Mouse (Mus musculus): Measurements from ENCODE around the gene Olfr308. TPM values are rescaled to one million over a fixed set of nuclear protein-coding genes. Genes with fewer than 3 reads are reported as not detected.

Gene Olfr308
- polyA plus RNA-seq, 1 experiment from 2014 or later: not detected

Small RNA genes within 50 kb of the gene (microRNA-seq; reads per million reads assigned to microRNA genes)
- not detected for gene Gm23192

Other genes with a start within 250 kb of the Olfr308 start
- gene Vmn2r75, start 153.9 kb downstream of the Olfr308 start, polyA plus RNA-seq (2015; fragmentation: Nextera tagmentation; extraction: Ambion mirVana): not detected in 2 replicates
- not detected in 2 replicates for gene Vmn2r76, start 79.3 kb downstream of the Olfr308 start, polyA plus RNA-seq (2015; fragmentation: Nextera tagmentation; extraction: Ambion mirVana)
- not detected in 2 replicates for gene Olfr310, start 48.5 kb downstream of the Olfr308 start, polyA plus RNA-seq (2015; fragmentation: Nextera tagmentation; extraction: Ambion mirVana)
- not detected in 2 replicates for gene Olfr309, start 11.9 kb downstream of the Olfr308 start, polyA plus RNA-seq (2015; fragmentation: Nextera tagmentation; extraction: Ambion mirVana)
- gene Olfr307, start 12.0 kb upstream of the Olfr308 start, polyA plus RNA-seq (2015; fragmentation: Nextera tagmentation; extraction: Ambion mirVana): not detected in 2 replicates
- not detected in 2 replicates for gene Olfr305, start 41.3 kb upstream of the Olfr308 start, polyA plus RNA-seq (2015; fragmentation: Nextera tagmentation; extraction: Ambion mirVana)
- gene Olfr304, start 61.0 kb upstream of the Olfr308 start, polyA plus RNA-seq (2015; fragmentation: Nextera tagmentation; extraction: Ambion mirVana): not detected in 2 replicates
- gene Olfr303, start 72.2 kb upstream of the Olfr308 start, polyA plus RNA-seq (2015; fragmentation: Nextera tagmentation; extraction: Ambion mirVana): not detected in 2 replicates
- not detected in 2 replicates for gene Olfr301, start 78.2 kb upstream of the Olfr308 start, polyA plus RNA-seq (2015; fragmentation: Nextera tagmentation; extraction: Ambion mirVana)
- gene Olfr299, start 134.3 kb upstream of the Olfr308 start, polyA plus RNA-seq (2015; fragmentation: Nextera tagmentation; extraction: Ambion mirVana): not detected in 2 replicates
- gene Olfr298, start 166.9 kb upstream of the Olfr308 start, polyA plus RNA-seq (2015; fragmentation: Nextera tagmentation; extraction: Ambion mirVana): not detected in 2 replicates
- gene Olfr297, start 194.3 kb upstream of the Olfr308 start, polyA plus RNA-seq (2015; fragmentation: Nextera tagmentation; extraction: Ambion mirVana): not detected in 2 replicates

All from hindbrain, embryonic 16.5 days (tissue).